Mouse (Mus musculus) hindbrain, embryonic 11.5 days (tissue): ENCODE results near the gene Speer4c. TPM values are rescaled to one million over a fixed set of nuclear protein-coding genes. Genes with fewer than 3 reads are reported as not detected.
A peak's percentile ranks its signal among the peaks of the same experiment; 100 is the strongest.
"Not testable (repeated sequence)": the region's sequence is repeated elsewhere in the genome, so short reads cannot be mapped to it uniquely, and the experiment has no call there.

Experiments
- ATAC-seq: fragments of 200-750 bp; cut with Nextera tagmentation; 2 replicates; pipeline ENCODE4 v1.8.0; 2017; ENCODE audit warnings: mild to moderate bottlenecking, moderate TSS enrichment, moderate library complexity; ENCODE audit not compliant: low FRiP score
- DNase-seq: peaks from one replicate; pipeline ENCODE4 v3.0.0-alpha.2; 2015; ENCODE audit warnings: low spot score
- H3K27ac ChIP-seq: fragments of 300-500 bp; sonication (generic); 2 replicates; pipeline ENCODE4 v1.5.1; 2014; ENCODE audit warnings: mild to moderate bottlenecking, low read depth, low read length
- H3K27me3 ChIP-seq: fragments of 300-500 bp; sonication (generic); 2 replicates; pipeline ENCODE4 v1.6.1; 2014; ENCODE audit warnings: mild to moderate bottlenecking, low read length, moderate library complexity, mixed read lengths; ENCODE audit not compliant: control insufficient read depth, insufficient read depth
- H3K36me3 ChIP-seq: fragments of 300-500 bp; sonication (generic); 2 replicates; pipeline ENCODE4 v1.6.1; 2014; ENCODE audit warnings: mild to moderate bottlenecking, low read length, moderate library complexity, mixed read lengths; ENCODE audit not compliant: control insufficient read depth, insufficient read depth
- H3K4me1 ChIP-seq: fragments of 300-500 bp; sonication (generic); replicated peaks from 2 replicates; pipeline ENCODE4 v1.6.1; 2014; ENCODE audit warnings: low read length, mixed read lengths; ENCODE audit not compliant: control insufficient read depth, insufficient read depth
- H3K4me2 ChIP-seq: fragments of 300-500 bp; sonication (generic); replicated peaks from 2 replicates; pipeline ENCODE4 v1.6.1; 2014; ENCODE audit warnings: mild to moderate bottlenecking, low read depth, low read length
- H3K4me3 ChIP-seq: fragments of 300-500 bp; sonication (generic); 2 replicates; pipeline ENCODE4 v1.5.1; 2014; ENCODE audit warnings: low read depth, low read length
- H3K9ac ChIP-seq: fragments of 300-500 bp; sonication (generic); 2 replicates; pipeline ENCODE4 v1.6.1; 2014; ENCODE audit warnings: low read depth, low read length
- H3K9me3 ChIP-seq: fragments of 300-500 bp; sonication (generic); 2 replicates; pipeline ENCODE4 v1.6.1; 2016; ENCODE audit warnings: low read length; ENCODE audit not compliant: control insufficient read depth
- WGBS: fragments of 180-500 bp; shearing (Covaris S2); extraction: QIAGEN DNeasy Blood & Tissue Kit; methylation state at CpG from one replicate; pipeline ENCODE4 v1.1.7; 2014; 5-methylcytosine and 5-hydroxymethylcytosine counted together
- polyA plus RNA-seq: library from polyadenylated mRNA; unstranded; fragments of >200 nt; fragmentation: Nextera tagmentation; extraction: Ambion mirVana; gene quantifications from 2 replicates; pipeline ENCODE4 v1.2.1, GENCODE M21; 2014

Gene Speer4c
- polyA plus RNA-seq, 1 experiment from 2014 or later, result not detected

- H3K9ac ChIP-seq, H3K4me2 ChIP-seq, H3K9me3 ChIP-seq, H3K27ac ChIP-seq, H3K36me3 ChIP-seq, DNase-seq, H3K4me3 ChIP-seq, H3K27me3 ChIP-seq, H3K4me1 ChIP-seq: not testable (repeated sequence)
- WGBS, result 62% methylated on average over 4 of the region's 4 CpGs
- ATAC-seq, result peak; percentile 84
These were observed 25.0 kb downstream of the Speer4c start for GRCm38 (mm10) chr5:15688874-15689658.

- not testable (repeated sequence) for H3K9me3 ChIP-seq
These were observed 32.6 kb downstream of the Speer4c start for GRCm38 (mm10) chr5:15681301-15682035.

GRCm38 (mm10) chr5:15679980-15680949 lies 33.8 kb downstream of the Speer4c start:
- peak; percentile 16 for DNase-seq
- H3K4me2 ChIP-seq, H3K9ac ChIP-seq, H3K36me3 ChIP-seq, H3K27ac ChIP-seq, H3K4me1 ChIP-seq, H3K9me3 ChIP-seq, H3K4me3 ChIP-seq, H3K27me3 ChIP-seq: not testable (repeated sequence)
- WGBS, result 70% methylated on average over 13 of the region's 13 CpGs
- ATAC-seq, result peak; percentile 91

More at GRCm38 (mm10) chr5:15681301-15682035, 32.6 kb downstream of the Speer4c start:
- ATAC-seq, result peak; percentile 81
- H3K36me3 ChIP-seq, H3K4me3 ChIP-seq, H3K4me1 ChIP-seq, H3K4me2 ChIP-seq, DNase-seq, H3K27me3 ChIP-seq, H3K9ac ChIP-seq, H3K27ac ChIP-seq: not testable (repeated sequence)
- WGBS, result 82% methylated on average over 7 of the region's 10 CpGs

- H3K4me3 ChIP-seq, H3K4me2 ChIP-seq, ATAC-seq, H3K4me1 ChIP-seq, DNase-seq, H3K27ac ChIP-seq, H3K9ac ChIP-seq, H3K27me3 ChIP-seq, H3K9me3 ChIP-seq, H3K36me3 ChIP-seq: not testable (repeated sequence)
- 75% methylated on average over 2 of the region's 2 CpGs for WGBS
These were observed 35.2 kb downstream of the Speer4c start for GRCm38 (mm10) chr5:15678907-15679306.

- not testable (repeated sequence) for H3K4me1 ChIP-seq, H3K36me3 ChIP-seq, H3K4me3 ChIP-seq, DNase-seq, H3K4me2 ChIP-seq, H3K27me3 ChIP-seq, H3K9ac ChIP-seq, H3K9me3 ChIP-seq, H3K27ac ChIP-seq
- ATAC-seq, result peak; percentile 74
- 89% methylated on average over 2 of the region's 4 CpGs for WGBS
These were observed 36.3 kb downstream of the Speer4c start for GRCm38 (mm10) chr5:15677750-15678149.

- not testable (repeated sequence) for H3K9ac ChIP-seq, H3K36me3 ChIP-seq, H3K27me3 ChIP-seq, H3K4me1 ChIP-seq, H3K4me2 ChIP-seq, H3K27ac ChIP-seq, H3K9me3 ChIP-seq, H3K4me3 ChIP-seq, DNase-seq
- 92% methylated on average over 5 of the region's 8 CpGs for WGBS
- peak; percentile 87 for ATAC-seq
These were observed 39.4 kb downstream of the Speer4c start for GRCm38 (mm10) chr5:15674429-15675244.

- WGBS, result 72% methylated on average over 2 of the region's 2 CpGs
- ATAC-seq, H3K27me3 ChIP-seq, H3K4me2 ChIP-seq, H3K9ac ChIP-seq, H3K36me3 ChIP-seq, H3K4me3 ChIP-seq, H3K27ac ChIP-seq, H3K9me3 ChIP-seq, H3K4me1 ChIP-seq, DNase-seq: not testable (repeated sequence)
These were observed 40.1 kb downstream of the Speer4c start for GRCm38 (mm10) chr5:15673989-15674388.

- not testable (repeated sequence) for H3K27me3 ChIP-seq, DNase-seq
- 86% methylated on average over 7 of the region's 18 CpGs for WGBS
These were observed 43.3 kb downstream of the Speer4c start for GRCm38 (mm10) chr5:15670789-15671188.

More at GRCm38 (mm10) chr5:15670789-15671188, 43.3 kb downstream of the Speer4c start:
- not testable (repeated sequence) for H3K4me3 ChIP-seq, H3K4me2 ChIP-seq, H3K4me1 ChIP-seq, H3K9me3 ChIP-seq, H3K9ac ChIP-seq, H3K36me3 ChIP-seq, H3K27ac ChIP-seq
- peak; percentile 56 for ATAC-seq
